Mouse (Mus musculus) forebrain, embryonic 16.5 days (tissue): ENCODE measurements around the gene Spata18. TPM values are rescaled to one million over a fixed set of nuclear protein-coding genes. Genes with fewer than 3 reads are reported as not detected.

ENCODE experiments used
- ATAC-seq: fragments of 200-750 bp; cut with Nextera tagmentation; 2 replicates; pipeline ENCODE4 v1.8.0; 2017; ENCODE audit warnings: mild to moderate bottlenecking, moderate library complexity
- H3K27ac ChIP-seq: fragments of 300-500 bp; sonication (generic); 2 replicates; pipeline ENCODE4 v1.5.1; 2014; ENCODE audit warnings: low read length, control low read depth
- H3K27me3 ChIP-seq: fragments of 300-500 bp; sonication (generic); replicated peaks from 2 replicates; pipeline ENCODE4 v1.6.1; 2014; ENCODE audit warnings: low read length; ENCODE audit not compliant: control insufficient read depth, insufficient read depth
- H3K36me3 ChIP-seq: fragments of 300-500 bp; sonication (generic); 2 replicates; pipeline ENCODE4 v1.6.1; 2014; ENCODE audit not compliant: control insufficient read depth, insufficient read depth
- H3K4me1 ChIP-seq: fragments of 300-500 bp; sonication (generic); replicated peaks from 2 replicates; pipeline ENCODE4 v1.6.1; 2014; ENCODE audit warnings: low read length; ENCODE audit not compliant: control insufficient read depth, insufficient read depth
- H3K4me2 ChIP-seq: fragments of 300-500 bp; sonication (generic); 2 replicates; pipeline ENCODE4 v1.6.1; 2014; ENCODE audit warnings: mild to moderate bottlenecking, low read length, control low read depth
- H3K4me3 ChIP-seq: fragments of 300-500 bp; sonication (generic); replicated peaks from 2 replicates; pipeline ENCODE4 v1.5.1; 2014; ENCODE audit warnings: mild to moderate bottlenecking, low read length, control low read depth
- H3K9ac ChIP-seq: fragments of 300-500 bp; sonication (generic); replicated peaks from 2 replicates; pipeline ENCODE4 v1.6.1; 2014; ENCODE audit warnings: low read depth, low read length, control low read depth
- H3K9me3 ChIP-seq: fragments of 300-500 bp; sonication (generic); 2 replicates; pipeline ENCODE4 v1.6.1; 2016; ENCODE audit warnings: low read length; ENCODE audit not compliant: control insufficient read depth
- WGBS: fragments of 180-500 bp; shearing (Covaris S2); extraction: QIAGEN DNeasy Blood & Tissue Kit; methylation state at CpG from one replicate; pipeline ENCODE4 v1.1.7; 2014; 5-methylcytosine and 5-hydroxymethylcytosine counted together
- polyA plus RNA-seq: library from polyadenylated mRNA; unstranded; fragments of >200 nt; fragmentation: Nextera tagmentation; extraction: Ambion mirVana; gene quantifications from 2 replicates; pipeline ENCODE4 v1.2.1, GENCODE M21; 2015

Gene Spata18
- polyA plus RNA-seq, 1 experiment from 2014 or later: 0.44 TPM

- no peaks in the 10 kb centered on the region for H3K27me3 ChIP-seq
- no peak overlapping the region for H3K4me2 ChIP-seq
- no peak overlapping the region for H3K27ac ChIP-seq
- peaks cover 10% of the 10 kb centered on the region for H3K4me1 ChIP-seq
- H3K36me3 ChIP-seq: peaks cover 2% of the 10 kb centered on the region; the same call in 1 of the 2 replicates
- no peaks in the 10 kb centered on the region for H3K9me3 ChIP-seq
- no peak overlapping the region for H3K9ac ChIP-seq
- ATAC-seq: no peak
- no peak overlapping the region for H3K4me3 ChIP-seq
- 80% methylated on average over 4 of the region's 4 CpGs for WGBS
Measured at GRCm38 (mm10) chr5:73642091-73642490, 9.1 kb upstream of the Spata18 start.

- ATAC-seq: peak; percentile 86
- H3K4me3 ChIP-seq: peak within 1 kb of the TSS; percentile 89
- peak within 1 kb of the TSS; percentile 23; the same call in 1 of the 2 replicates for H3K27ac ChIP-seq
Measured at GRCm38 (mm10) chr5:73647261-73647900, 3.8 kb upstream of the Spata18 start, which contains the start of gene Sgcb. Gene Sgcb (minus strand): TSS chr5:73647790.

GRCm38 (mm10) chr5:73650365-73650964 is 714 bp upstream of the Spata18 start:
- Histone ChIP-seq H3K4me3 (peak overlapping the region; percentile 45), H3K4me1 (peaks cover 26% of the 10 kb centered on the region), H3K36me3 (no peaks in the 10 kb centered on the region), H3K9ac (peak overlapping the region; percentile 40; the same call in 1 of the 2 replicates), H3K27me3 (peaks cover 29% of the 10 kb centered on the region), H3K9me3 (no peaks in the 10 kb centered on the region), H3K4me2 (peak overlapping the region; percentile 83), H3K27ac (no peak overlapping the region)
- no peak for ATAC-seq
- under 1% methylated on average over 15 of the region's 15 CpGs for WGBS

More at GRCm38 (mm10) chr5:73647261-73647900, 3.8 kb upstream of the Spata18 start, which contains the start of gene Sgcb:
- Histone ChIP-seq H3K4me1 (peaks cover 26% of the 10 kb centered on the region), H3K4me2 (peak within 1 kb of the TSS; percentile 86), H3K27me3 (peaks cover 21% of the 10 kb centered on the region), H3K36me3 (no peaks in the 10 kb centered on the region), H3K9me3 (no peaks in the 10 kb centered on the region), H3K9ac (peak within 1 kb of the TSS; percentile 97)
- under 1% methylated on average over 60 of the region's 62 CpGs for WGBS

GRCm38 (mm10) chr5:73651855-73652201 is 649 bp downstream of the Spata18 start:
- Histone ChIP-seq H3K9ac (no peak overlapping the region), H3K36me3 (no peaks in the 10 kb centered on the region), H3K27ac (no peak overlapping the region), H3K4me2 (no peak overlapping the region), H3K4me3 (no peak overlapping the region; the same call in 1 of the 2 replicates), H3K9me3 (no peaks in the 10 kb centered on the region), H3K27me3 (peaks cover 29% of the 10 kb centered on the region), H3K4me1 (peaks cover 20% of the 10 kb centered on the region)
- ATAC-seq: no peak
- 2% methylated on average over 4 of the region's 4 CpGs for WGBS

- 89% methylated on average over 2 of the region's 2 CpGs for WGBS
- H3K36me3 ChIP-seq: no peaks in the 10 kb centered on the region
Measured at GRCm38 (mm10) chr5:73666695-73667094, 15.5 kb downstream of the Spata18 start.

GRCm38 (mm10) chr5:73667877-73668276 is 16.7 kb downstream of the Spata18 start:
- Histone ChIP-seq H3K4me2 (no peak overlapping the region), H3K4me3 (no peak overlapping the region), H3K9ac (no peak overlapping the region), H3K27ac (no peak overlapping the region), H3K36me3 (no peaks in the 10 kb centered on the region), H3K4me1 (no peaks in the 10 kb centered on the region), H3K27me3 (no peaks in the 10 kb centered on the region), H3K9me3 (no peaks in the 10 kb centered on the region)
- ATAC-seq: no peak
- WGBS: 87% methylated on average over 2 of the region's 2 CpGs

More at GRCm38 (mm10) chr5:73666695-73667094, 15.5 kb downstream of the Spata18 start:
- no peaks in the 10 kb centered on the region for H3K9me3 ChIP-seq
- no peak overlapping the region for H3K4me2 ChIP-seq
- H3K4me3 ChIP-seq: no peak overlapping the region
- no peaks in the 10 kb centered on the region for H3K4me1 ChIP-seq
- H3K9ac ChIP-seq: no peak overlapping the region
- H3K27me3 ChIP-seq: no peaks in the 10 kb centered on the region
- H3K27ac ChIP-seq: no peak overlapping the region
- ATAC-seq: no peak

- no peak overlapping the region for H3K4me3 ChIP-seq
- H3K27me3 ChIP-seq: no peaks in the 10 kb centered on the region
- H3K4me2 ChIP-seq: 0 out of 2 replicates have a peak overlapping the region, but pooled peaks have one; percentile 16
- H3K9me3 ChIP-seq: no peaks in the 10 kb centered on the region
- no peaks in the 10 kb centered on the region for H3K4me1 ChIP-seq
- ATAC-seq: no peak
- H3K9ac ChIP-seq: no peak overlapping the region
- no peaks in the 10 kb centered on the region for H3K36me3 ChIP-seq
- WGBS: 39% methylated on average over 26 of the region's 26 CpGs
- no peak overlapping the region for H3K27ac ChIP-seq
Measured at GRCm38 (mm10) chr5:73669386-73669785, 18.2 kb downstream of the Spata18 start.

- no peaks in the 10 kb centered on the region for H3K36me3 ChIP-seq
- WGBS: 57% methylated on average over 3 of the region's 3 CpGs
- no peaks in the 10 kb centered on the region for H3K27me3 ChIP-seq
- peak; percentile 52 for ATAC-seq
- no peak overlapping the region for H3K4me3 ChIP-seq
- H3K9ac ChIP-seq: no peak overlapping the region
- no peak overlapping the region for H3K4me2 ChIP-seq
- no peaks in the 10 kb centered on the region for H3K9me3 ChIP-seq
- peaks cover 3% of the 10 kb centered on the region; the same call in 1 of the 2 replicates for H3K4me1 ChIP-seq
- no peak overlapping the region for H3K27ac ChIP-seq
Measured at GRCm38 (mm10) chr5:73675604-73676003, 24.4 kb downstream of the Spata18 start.

GRCm38 (mm10) chr5:73676626-73677025 is 25.4 kb downstream of the Spata18 start:
- Histone ChIP-seq H3K9ac (no peak overlapping the region), H3K27ac (no peak overlapping the region), H3K4me2 (peak overlapping the region; percentile 25), H3K9me3 (no peaks in the 10 kb centered on the region), H3K4me3 (peak overlapping the region; percentile 20; the same call in 1 of the 2 replicates), H3K27me3 (no peaks in the 10 kb centered on the region), H3K4me1 (peaks cover 3% of the 10 kb centered on the region; the same call in 1 of the 2 replicates), H3K36me3 (no peaks in the 10 kb centered on the region)
- ATAC-seq: peak; percentile 45; the same call in 1 of the 2 replicates
- 26% methylated on average over 13 of the region's 13 CpGs for WGBS
